Mouse (Mus musculus): Measurements from ENCODE around the gene Mob3b. TPM values are rescaled to one million over a fixed set of nuclear protein-coding genes. Genes with fewer than 3 reads are reported as not detected.

Mob3b gene
- total RNA-seq, 1 experiment from 2014 or later = 36.2 TPM

- DNase-seq = no peak
Observed at GRCm38 (mm10) chr4:35005068-35005769, 152.1 kb downstream of the Mob3b start.

- no peak for DNase-seq
Observed at GRCm38 (mm10) chr4:35004473-35004872, 152.8 kb downstream of the Mob3b start.

- DNase-seq = no peak
Observed at GRCm38 (mm10) chr4:35003550-35004326, 153.5 kb downstream of the Mob3b start.

- no peak for DNase-seq
Observed at GRCm38 (mm10) chr4:34996616-34997015, 160.7 kb downstream of the Mob3b start.

- no peak for DNase-seq
Observed at GRCm38 (mm10) chr4:34993639-34993975, 163.7 kb downstream of the Mob3b start.

- DNase-seq = no peak
Observed at GRCm38 (mm10) chr4:34992866-34993638, 164.2 kb downstream of the Mob3b start.

- DNase-seq = no peak
Observed at GRCm38 (mm10) chr4:34991891-34992865, 165.1 kb downstream of the Mob3b start.

- peak; percentile 29 for DNase-seq
Observed at GRCm38 (mm10) chr4:34991116-34991515, 166.2 kb downstream of the Mob3b start.

- DNase-seq = no peak
Observed at GRCm38 (mm10) chr4:34990659-34991058, 166.6 kb downstream of the Mob3b start.

GRCm38 (mm10) chr4:34987568-34987967, 169.7 kb downstream of the Mob3b start:
- DNase-seq = no peak

- DNase-seq = no peak
Observed at GRCm38 (mm10) chr4:34987109-34987508, 170.2 kb downstream of the Mob3b start.

- no peak for DNase-seq
Observed at GRCm38 (mm10) chr4:34986647-34987046, 170.6 kb downstream of the Mob3b start.

GRCm38 (mm10) chr4:34984377-34984776, 172.9 kb downstream of the Mob3b start:
- DNase-seq = no peak

GRCm38 (mm10) chr4:34983511-34983910, 173.8 kb downstream of the Mob3b start:
- no peak for DNase-seq

- DNase-seq = no peak
Observed at GRCm38 (mm10) chr4:34981301-34982172, 175.7 kb downstream of the Mob3b start.

- DNase-seq = no peak
Observed at GRCm38 (mm10) chr4:34980461-34981039, 176.7 kb downstream of the Mob3b start.

GRCm38 (mm10) chr4:34976916-34977702, 180.2 kb downstream of the Mob3b start:
- DNase-seq = no peak

GRCm38 (mm10) chr4:34976331-34976778, 180.9 kb downstream of the Mob3b start:
- DNase-seq = peak; percentile 74

- DNase-seq = no peak
Observed at GRCm38 (mm10) chr4:34974795-34975194, 182.5 kb downstream of the Mob3b start.
